In the genomic region with DNA sequence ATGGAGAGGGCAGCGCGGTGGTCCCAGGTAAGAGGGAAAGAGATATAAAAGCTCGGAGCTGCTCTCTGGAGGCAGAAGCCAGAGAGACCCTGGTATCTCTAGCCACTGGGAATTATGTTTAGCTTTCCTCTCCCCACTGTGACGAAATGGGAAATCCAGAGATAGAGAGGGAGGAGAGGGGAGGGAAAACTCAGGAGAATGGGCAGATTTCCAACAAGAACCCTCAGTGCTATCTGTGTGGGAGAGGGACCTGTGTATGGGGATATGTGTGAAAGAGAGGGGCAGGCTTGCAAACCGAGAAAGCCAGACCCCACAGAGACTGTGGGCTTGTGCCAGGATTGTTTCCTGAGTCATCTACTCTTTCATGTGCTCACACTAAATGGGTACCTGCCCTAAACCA, we compare ENCODE assay signal across 21 mouse cellular contexts.
"Had no signal": no experiment of that assay in that cellular context is flagged by ENCODE, and none has a peak within 500 bp of the region (broad histone marks: within the 10 kb centered on the region; RNA-seq: fewer than 3 reads in every experiment).

No protein-coding gene starts in this region.

- DNase-seq: kidney, adult 9 months; kidney, postnatal 14 days; kidney, postnatal 4 days; left cerebral cortex, postnatal 4 days; liver, postnatal 0 days; lung, postnatal 36 days; right cerebral cortex, adult 18-20 months; right cerebral cortex, postnatal 14 days; right cerebral cortex, postnatal 4 days; thymus, postnatal 25 days had no signal

- H3K9me3 ChIP-seq: limb, embryonic 15.5 days; lung, embryonic 15.5 days; midbrain, embryonic 10.5 days; midbrain, embryonic 13.5 days had no signal

- H3K4me1 ChIP-seq: limb, embryonic 12.5 days; midbrain, embryonic 10.5 days; midbrain, embryonic 13.5 days had no signal

- H3K27ac ChIP-seq: limb, embryonic 12.5 days; limb, embryonic 15.5 days; liver, embryonic 14.5 days; midbrain, embryonic 10.5 days; midbrain, embryonic 13.5 days; stomach, postnatal 0 days had no signal

- H3K27me3 ChIP-seq: limb, embryonic 12.5 days; limb, embryonic 15.5 days; lung, embryonic 15.5 days; megakaryocyte, embryonic 14.5 days; midbrain, embryonic 13.5 days had no signal

- H3K9ac ChIP-seq: limb, embryonic 12.5 days; limb, embryonic 15.5 days; liver, embryonic 14.5 days; liver, postnatal 0 days; lung, embryonic 15.5 days; midbrain, embryonic 13.5 days had no signal

- ATAC-seq: liver, postnatal 0 days; midbrain, embryonic 13.5 days; midbrain, embryonic 16.5 days had no signal

- H3K36me3 ChIP-seq: limb, embryonic 12.5 days; limb, embryonic 15.5 days; lung, embryonic 15.5 days; midbrain, embryonic 10.5 days; midbrain, embryonic 13.5 days had no signal

- H3K4me3 ChIP-seq: limb, embryonic 12.5 days; limb, embryonic 15.5 days; lung, embryonic 15.5 days; megakaryocyte, embryonic 14.5 days; midbrain, embryonic 10.5 days; midbrain, embryonic 13.5 days; myocyte had no signal

- H3K4me2 ChIP-seq: limb, embryonic 12.5 days; limb, embryonic 15.5 days; liver, embryonic 11.5 days; lung, embryonic 15.5 days; midbrain, embryonic 13.5 days had no signal
